Mouse (Mus musculus): ENCODE results near the gene Mylk4. TPM values are rescaled to one million over a fixed set of nuclear protein-coding genes. Genes with fewer than 3 reads are reported as not detected.

The Mylk4 gene
- 0.21 TPM for polyA plus RNA-seq (2014; fragmentation: Illumina TruSeq; extraction: RNeasy Lipid Tissue Mini Kit (QIAGEN cat#74804); ENCODE audit: low read depth, low replicate concordance)

GRCm38 (mm10) chr13:32783816-32784215 is at the start of gene Mylk4:
TSS of gene Mylk4 (minus strand) at chr13:32783954.

GRCm38 (mm10) chr13:32802259-32803081 is 18.7 kb upstream of the Mylk4 start, which contains the start of gene D930007J09Rik:
TSS of gene D930007J09Rik (minus strand) at chr13:32802849.

GRCm38 (mm10) chr13:32801693-32802221 is 18.0 kb upstream of the Mylk4 start, which contains the start of gene Wrnip1:
TSS of gene Wrnip1 (plus strand) at chr13:32802038.

Other genes with a start within 250 kb of the Mylk4 start
- 22.4 TPM for gene Wrnip1, start 18.1 kb upstream of the Mylk4 start, polyA plus RNA-seq (2014; fragmentation: Illumina TruSeq; extraction: RNeasy Lipid Tissue Mini Kit (QIAGEN cat#74804); ENCODE audit: low read depth, low replicate concordance)
- 1.3 TPM for gene D930007J09Rik, start 18.9 kb upstream of the Mylk4 start, polyA plus RNA-seq (2014; fragmentation: Illumina TruSeq; extraction: RNeasy Lipid Tissue Mini Kit (QIAGEN cat#74804); ENCODE audit: low read depth, low replicate concordance)
- 7.8 TPM for gene Serpinb1a, start 67.2 kb upstream of the Mylk4 start, polyA plus RNA-seq (2014; fragmentation: Illumina TruSeq; extraction: RNeasy Lipid Tissue Mini Kit (QIAGEN cat#74804); ENCODE audit: low read depth, low replicate concordance)
- not detected for gene Serpinb1c, start 114.3 kb upstream of the Mylk4 start, polyA plus RNA-seq (2014; fragmentation: Illumina TruSeq; extraction: RNeasy Lipid Tissue Mini Kit (QIAGEN cat#74804); ENCODE audit: low read depth, low replicate concordance)
- gene Serpinb6b, start 181.3 kb upstream of the Mylk4 start, polyA plus RNA-seq (2014; fragmentation: Illumina TruSeq; extraction: RNeasy Lipid Tissue Mini Kit (QIAGEN cat#74804); ENCODE audit: low read depth, low replicate concordance): 16.3 TPM
- 26.2 TPM for gene Serpinb9, start 219.3 kb upstream of the Mylk4 start, polyA plus RNA-seq (2014; fragmentation: Illumina TruSeq; extraction: RNeasy Lipid Tissue Mini Kit (QIAGEN cat#74804); ENCODE audit: low read depth, low replicate concordance)
- gene Serpinb9b, start 243.5 kb upstream of the Mylk4 start, polyA plus RNA-seq (2014; fragmentation: Illumina TruSeq; extraction: RNeasy Lipid Tissue Mini Kit (QIAGEN cat#74804); ENCODE audit: low read depth, low replicate concordance): 0.15 TPM